Mouse (Mus musculus) hindbrain, embryonic 13.5 days (tissue): ENCODE measurements at regions not wholly inside any gene's neighbourhood (a gene's known extent, or its start where the extent isn't known, plus 50 kb on each side); places are given as distances from the start of the nearest gene placed in this dataset.

Experiments
- ATAC-seq: fragments of 200-750 bp; cut with Nextera tagmentation; 2 replicates; pipeline ENCODE4 v1.8.0; 2017; ENCODE audit warnings: moderate TSS enrichment; ENCODE audit not compliant: low FRiP score
- H3K27ac ChIP-seq: fragments of 300-500 bp; sonication (generic); 2 replicates; pipeline ENCODE4 v1.5.1; 2015; ENCODE audit warnings: inconsistent platforms, mild to moderate bottlenecking, moderate library complexity
- H3K27me3 ChIP-seq: fragments of 300-500 bp; sonication (generic); 2 replicates; pipeline ENCODE4 v1.6.1; 2015; ENCODE audit warnings: mild to moderate bottlenecking, inconsistent platforms
- H3K36me3 ChIP-seq: fragments of 300-500 bp; sonication (generic); 2 replicates; pipeline ENCODE4 v1.6.1; 2015; ENCODE audit warnings: mild to moderate bottlenecking, inconsistent platforms
- H3K4me1 ChIP-seq: fragments of 300-500 bp; sonication (generic); replicated peaks from 2 replicates; pipeline ENCODE4 v1.6.1; 2015; ENCODE audit warnings: inconsistent platforms
- H3K4me2 ChIP-seq: fragments of 300-500 bp; sonication (generic); 2 replicates; pipeline ENCODE4 v1.6.1; 2015; ENCODE audit warnings: inconsistent platforms, mild to moderate bottlenecking, moderate library complexity
- H3K4me3 ChIP-seq: fragments of 300-500 bp; sonication (generic); 2 replicates; pipeline ENCODE4 v1.5.1; 2015; ENCODE audit warnings: mild to moderate bottlenecking, inconsistent platforms
- H3K9ac ChIP-seq: fragments of 300-500 bp; sonication (generic); 2 replicates; pipeline ENCODE4 v1.6.1; 2015; ENCODE audit warnings: mild to moderate bottlenecking, inconsistent platforms
- H3K9me3 ChIP-seq: fragments of 300-500 bp; sonication (generic); 2 replicates; pipeline ENCODE4 v1.6.1; 2016; ENCODE audit warnings: inconsistent platforms
- WGBS: fragments of 180-500 bp; shearing (Covaris S2); methylation state at CpG from one replicate; pipeline ENCODE4 v1.1.7; 2015; 5-methylcytosine and 5-hydroxymethylcytosine counted together

DNA sequence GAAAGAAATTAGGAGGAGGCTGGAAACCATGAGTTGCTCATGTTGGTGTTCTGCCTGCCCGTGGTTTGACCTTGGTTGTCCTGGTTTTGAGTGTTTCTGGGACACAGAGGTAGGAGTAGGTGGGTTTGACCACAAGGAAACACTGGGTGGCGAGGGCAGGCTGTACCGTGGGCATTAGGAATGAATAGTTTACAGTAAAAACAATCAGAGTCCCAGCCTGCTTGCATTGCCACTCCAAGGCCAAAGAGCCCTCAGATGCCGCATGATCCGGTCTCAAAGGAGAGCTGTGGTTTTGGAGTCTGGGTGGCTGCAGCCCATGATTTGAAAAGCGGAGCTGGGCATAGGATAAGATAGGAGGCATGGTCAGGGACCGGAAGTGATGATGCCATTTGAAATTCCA is 212.0 kb downstream of the 4933412E24Rik start:
- ATAC-seq: no peak
- 86% methylated on average over 7 of the region's 7 CpGs for WGBS
- H3K9me3 ChIP-seq: no peaks in the 10 kb centered on the region

DNA sequence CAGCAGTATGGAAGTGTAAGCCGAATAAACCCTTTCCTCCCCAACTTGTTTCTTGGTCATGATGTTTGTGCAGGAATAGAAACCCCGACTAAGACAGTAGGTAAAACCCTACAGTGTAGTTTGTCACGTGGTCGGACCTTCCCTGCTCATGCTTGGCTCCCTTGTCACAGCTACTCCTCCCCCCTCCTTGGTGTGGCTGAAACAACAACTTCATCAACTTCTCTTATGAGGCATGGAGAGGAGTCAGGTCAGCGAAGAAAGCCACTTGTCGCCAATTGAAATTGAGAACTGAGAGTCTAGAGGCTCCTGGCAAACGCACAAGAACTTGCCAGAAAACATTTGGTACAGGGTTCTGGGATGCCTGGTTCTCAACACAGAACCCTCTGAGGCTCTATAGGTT is 214.1 kb downstream of the 4933412E24Rik start:
- no peak overlapping the region for H3K4me2 ChIP-seq
- no peaks in the 10 kb centered on the region for H3K36me3 ChIP-seq
- WGBS: 89% methylated on average over 7 of the region's 7 CpGs
- ATAC-seq: no peak
- H3K27ac ChIP-seq: no peak overlapping the region
- H3K9ac ChIP-seq: no peak overlapping the region
- H3K9me3 ChIP-seq: no peaks in the 10 kb centered on the region
- H3K27me3 ChIP-seq: no peaks in the 10 kb centered on the region
- H3K4me1 ChIP-seq: no peaks in the 10 kb centered on the region
- H3K4me3 ChIP-seq: no peak overlapping the region

More for the DNA sequence above, 212.0 kb downstream of the 4933412E24Rik start:
- Histone ChIP-seq H3K4me2 (no peak overlapping the region), H3K4me1 (no peaks in the 10 kb centered on the region), H3K4me3 (no peak overlapping the region), H3K27ac (no peak overlapping the region), H3K9ac (no peak overlapping the region), H3K36me3 (no peaks in the 10 kb centered on the region), H3K27me3 (no peaks in the 10 kb centered on the region)

DNA sequence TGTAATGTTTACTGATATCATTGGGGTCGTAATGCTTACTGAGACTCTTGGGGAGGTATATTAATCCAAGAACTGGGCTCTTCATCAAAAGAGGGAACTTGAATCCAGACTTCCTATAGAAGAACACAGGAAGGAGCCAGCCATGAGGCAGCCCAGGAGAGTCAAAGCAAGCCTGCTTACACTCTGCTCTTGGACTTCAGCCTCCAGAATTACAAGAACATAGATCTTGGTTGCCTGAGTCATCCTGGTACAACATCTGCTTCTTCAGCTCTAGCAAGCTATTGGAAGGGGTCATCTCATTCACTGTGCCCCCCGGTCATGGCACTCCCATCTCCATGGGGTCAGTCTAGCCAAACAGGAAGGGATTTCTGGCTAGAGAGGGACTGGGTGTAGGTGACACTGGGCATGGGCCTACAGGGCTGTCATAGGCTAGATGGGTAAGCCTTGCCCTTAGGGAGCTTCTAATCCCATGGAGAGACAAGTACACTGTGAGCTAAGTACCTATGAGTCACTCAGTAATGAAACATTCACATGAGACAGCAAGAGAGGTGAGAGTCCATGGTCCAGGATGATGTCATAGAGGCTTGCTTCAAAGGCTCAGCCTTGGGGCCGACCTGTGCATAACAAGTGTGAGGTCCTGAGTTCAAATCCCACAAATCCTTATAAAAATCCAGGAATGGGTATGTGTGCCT is 217.1 kb downstream of the 4933412E24Rik start:
- H3K9me3 ChIP-seq: no peaks in the 10 kb centered on the region
- H3K9ac ChIP-seq: no peak overlapping the region
- no peak for ATAC-seq
- WGBS: 92% methylated on average over 3 of the region's 3 CpGs
- no peak overlapping the region for H3K4me3 ChIP-seq
- no peaks in the 10 kb centered on the region for H3K4me1 ChIP-seq
- no peak overlapping the region for H3K4me2 ChIP-seq
- no peaks in the 10 kb centered on the region for H3K36me3 ChIP-seq
- no peaks in the 10 kb centered on the region for H3K27me3 ChIP-seq
- H3K27ac ChIP-seq: no peak overlapping the region

DNA sequence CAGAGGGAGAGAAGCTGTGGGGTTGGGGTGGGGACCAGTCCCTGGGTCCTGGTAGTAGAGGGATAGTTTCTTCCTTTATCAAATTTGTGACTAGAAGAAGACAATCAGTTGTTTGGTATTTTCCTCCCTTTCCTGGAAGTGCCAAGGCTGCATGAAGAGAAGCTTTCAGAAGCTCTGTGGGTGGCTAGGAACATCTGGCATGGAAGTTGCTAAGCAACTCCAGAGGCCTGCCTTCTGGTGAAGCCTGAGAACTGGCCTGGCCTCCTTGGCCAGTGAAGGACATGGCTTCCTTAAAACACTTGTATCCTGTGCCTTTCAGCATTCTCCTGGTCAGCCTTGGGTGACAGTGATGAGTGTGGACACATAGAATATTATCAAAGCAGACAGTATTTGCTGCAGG is 217.9 kb downstream of the 4933412E24Rik start:
- Histone ChIP-seq H3K4me3 (no peak overlapping the region), H3K27me3 (no peaks in the 10 kb centered on the region), H3K36me3 (no peaks in the 10 kb centered on the region), H3K4me1 (no peaks in the 10 kb centered on the region), H3K4me2 (no peak overlapping the region), H3K9ac (no peak overlapping the region), H3K27ac (no peak overlapping the region), H3K9me3 (no peaks in the 10 kb centered on the region)
- no peak for ATAC-seq

DNA sequence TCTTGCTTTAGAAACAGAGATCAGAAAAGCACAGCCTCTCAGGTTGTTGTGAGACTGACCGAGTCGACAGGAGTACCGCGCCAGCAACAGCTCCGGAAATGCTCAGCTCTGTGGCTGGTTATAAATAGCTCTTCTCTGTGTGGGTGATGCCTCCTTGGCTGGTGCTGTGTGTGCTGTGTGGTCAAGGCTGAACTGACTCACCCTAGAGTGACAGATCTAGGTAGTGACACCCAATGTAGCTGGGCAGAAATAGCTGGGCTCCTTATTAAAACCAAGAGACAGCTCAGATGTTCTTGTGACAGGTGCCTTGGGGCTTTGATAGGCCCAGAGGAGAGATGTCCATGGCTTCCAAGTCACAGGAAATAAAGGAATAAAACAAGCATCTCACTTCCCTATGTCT is 220.7 kb downstream of the 4933412E24Rik start:
- Histone ChIP-seq H3K4me1 (no peaks in the 10 kb centered on the region), H3K4me3 (no peak overlapping the region), H3K4me2 (no peak overlapping the region), H3K9ac (no peak overlapping the region), H3K36me3 (no peaks in the 10 kb centered on the region), H3K27ac (no peak overlapping the region), H3K27me3 (no peaks in the 10 kb centered on the region), H3K9me3 (no peaks in the 10 kb centered on the region)
- no peak for ATAC-seq
- 93% methylated on average over 5 of the region's 5 CpGs for WGBS

DNA sequence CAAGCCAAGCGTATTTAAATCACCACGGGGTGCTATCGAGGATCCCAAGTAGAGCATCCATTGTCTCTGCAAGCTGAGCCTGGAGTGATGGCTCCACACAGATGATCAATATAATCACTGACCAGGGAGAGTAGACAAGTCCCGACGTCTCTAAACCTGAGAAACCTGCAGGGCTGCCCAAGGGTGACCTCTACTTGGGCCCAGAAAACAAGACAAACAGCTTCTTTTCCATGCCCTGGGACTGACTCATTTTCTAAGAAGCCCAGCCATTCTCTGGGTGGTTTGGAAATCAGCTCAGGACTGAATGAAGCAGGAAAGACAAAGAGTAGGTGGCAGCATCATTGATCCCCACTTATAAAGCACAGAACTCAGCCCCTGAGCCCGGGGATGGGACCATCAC is 221.5 kb downstream of the 4933412E24Rik start:
- Histone ChIP-seq H3K27ac (no peak overlapping the region), H3K9ac (no peak overlapping the region), H3K9me3 (no peaks in the 10 kb centered on the region), H3K4me2 (no peak overlapping the region), H3K4me3 (no peak overlapping the region), H3K27me3 (no peaks in the 10 kb centered on the region), H3K4me1 (no peaks in the 10 kb centered on the region), H3K36me3 (no peaks in the 10 kb centered on the region)
- no peak for ATAC-seq
- WGBS: 90% methylated on average over 6 of the region's 6 CpGs

DNA sequence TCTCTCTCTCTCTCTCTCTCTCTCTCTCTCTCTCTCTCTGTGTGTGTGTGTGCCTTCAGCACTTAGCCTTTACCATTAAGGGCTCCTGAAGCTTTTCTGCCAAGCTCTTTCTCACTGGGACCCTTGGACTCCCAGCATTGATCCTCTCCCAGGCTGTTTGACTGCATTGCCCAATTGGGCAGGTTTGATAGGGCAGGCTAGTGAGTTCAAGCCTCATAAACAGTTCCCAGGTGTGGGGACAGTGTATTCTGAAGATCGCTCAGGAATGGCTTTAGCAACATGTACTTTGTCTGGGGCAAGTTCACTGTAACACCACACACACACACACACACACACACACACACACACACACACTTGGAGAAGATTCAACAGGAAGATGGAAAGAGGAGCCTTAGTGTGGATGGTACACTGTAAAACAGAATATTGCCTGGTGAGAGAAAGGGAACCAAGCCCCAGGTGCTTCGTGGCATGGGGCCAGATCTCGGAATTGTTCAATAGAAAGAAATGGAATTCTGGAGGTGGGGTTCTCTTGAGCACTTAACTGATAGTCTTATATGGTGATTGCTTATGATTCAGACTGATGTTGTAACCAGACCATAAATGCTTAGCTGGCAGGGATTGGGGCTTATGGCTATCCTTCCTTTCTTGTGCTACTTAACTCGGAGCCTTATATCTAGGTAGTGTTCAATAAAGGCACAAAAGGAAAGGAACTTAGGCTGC is 229.5 kb downstream of the 4933412E24Rik start:
- Histone ChIP-seq H3K4me1 (peaks cover 19% of the 10 kb centered on the region), H3K27ac (no peak overlapping the region), H3K27me3 (0 out of 2 replicates have a peak, but pooled peaks cover 6% of the 10 kb centered on the region), H3K9ac (no peak overlapping the region), H3K9me3 (0 out of 2 replicates have a peak, but pooled peaks cover 3% of the 10 kb centered on the region), H3K4me2 (no peak overlapping the region), H3K36me3 (no peaks in the 10 kb centered on the region), H3K4me3 (no peak overlapping the region)
- no peak for ATAC-seq
- WGBS: 91% methylated on average over 4 of the region's 4 CpGs

DNA sequence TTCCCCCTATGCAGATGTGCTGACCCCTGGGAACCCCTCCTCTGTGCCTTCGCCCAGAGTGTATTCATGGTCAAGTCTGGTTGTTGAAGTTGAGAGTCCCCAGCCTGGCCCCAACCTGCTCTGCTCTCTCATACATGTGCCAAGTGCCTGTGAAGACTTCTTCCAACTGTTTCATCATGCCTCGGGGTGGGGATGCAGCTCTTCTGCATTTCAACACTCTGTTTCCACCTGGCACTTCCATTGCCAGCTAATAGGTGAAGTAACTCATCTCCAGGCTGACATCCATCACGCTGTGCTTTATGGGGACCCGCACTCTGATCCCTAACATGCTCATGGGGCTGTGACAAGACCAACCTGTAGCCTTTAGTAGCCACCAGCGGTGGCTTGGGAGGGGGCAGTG is 230.4 kb downstream of the 4933412E24Rik start:
- ATAC-seq: no peak
- H3K4me3 ChIP-seq: no peak overlapping the region
- WGBS: 94% methylated on average over 5 of the region's 5 CpGs

DNA sequence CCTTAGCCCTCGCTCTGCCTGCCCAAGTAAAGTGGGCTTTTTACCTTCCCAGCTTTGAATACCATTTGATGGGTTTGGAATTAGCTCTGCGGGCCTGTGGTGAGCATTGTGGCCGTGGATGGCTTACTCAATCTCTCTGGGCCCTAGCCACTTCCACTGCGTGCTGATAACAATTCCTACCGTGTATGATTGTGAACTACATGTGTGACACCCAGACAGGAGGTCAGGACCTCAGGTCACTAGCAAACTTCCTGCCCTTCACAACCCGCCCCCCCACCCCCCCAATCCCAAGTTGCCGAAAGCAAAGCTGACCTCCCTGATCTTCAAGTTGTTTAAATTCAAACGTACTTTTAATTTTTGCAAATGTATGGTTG is 231.9 kb downstream of the 4933412E24Rik start:
- Histone ChIP-seq H3K27me3 (0 out of 2 replicates have a peak, but pooled peaks cover 6% of the 10 kb centered on the region), H3K4me2 (peak overlapping the region; percentile 48), H3K27ac (no peak overlapping the region), H3K4me3 (no peak overlapping the region), H3K9ac (no peak overlapping the region), H3K9me3 (0 out of 2 replicates have a peak, but pooled peaks cover 3% of the 10 kb centered on the region), H3K4me1 (peaks cover 19% of the 10 kb centered on the region), H3K36me3 (no peaks in the 10 kb centered on the region)
- WGBS: 57% methylated on average over 8 of the region's 8 CpGs
- no peak for ATAC-seq

More for the DNA sequence above, 230.4 kb downstream of the 4933412E24Rik start:
- Histone ChIP-seq H3K27ac (no peak overlapping the region), H3K27me3 (0 out of 2 replicates have a peak, but pooled peaks cover 6% of the 10 kb centered on the region), H3K9me3 (0 out of 2 replicates have a peak, but pooled peaks cover 3% of the 10 kb centered on the region), H3K36me3 (no peaks in the 10 kb centered on the region), H3K9ac (no peak overlapping the region), H3K4me2 (no peak overlapping the region), H3K4me1 (peaks cover 19% of the 10 kb centered on the region)

DNA sequence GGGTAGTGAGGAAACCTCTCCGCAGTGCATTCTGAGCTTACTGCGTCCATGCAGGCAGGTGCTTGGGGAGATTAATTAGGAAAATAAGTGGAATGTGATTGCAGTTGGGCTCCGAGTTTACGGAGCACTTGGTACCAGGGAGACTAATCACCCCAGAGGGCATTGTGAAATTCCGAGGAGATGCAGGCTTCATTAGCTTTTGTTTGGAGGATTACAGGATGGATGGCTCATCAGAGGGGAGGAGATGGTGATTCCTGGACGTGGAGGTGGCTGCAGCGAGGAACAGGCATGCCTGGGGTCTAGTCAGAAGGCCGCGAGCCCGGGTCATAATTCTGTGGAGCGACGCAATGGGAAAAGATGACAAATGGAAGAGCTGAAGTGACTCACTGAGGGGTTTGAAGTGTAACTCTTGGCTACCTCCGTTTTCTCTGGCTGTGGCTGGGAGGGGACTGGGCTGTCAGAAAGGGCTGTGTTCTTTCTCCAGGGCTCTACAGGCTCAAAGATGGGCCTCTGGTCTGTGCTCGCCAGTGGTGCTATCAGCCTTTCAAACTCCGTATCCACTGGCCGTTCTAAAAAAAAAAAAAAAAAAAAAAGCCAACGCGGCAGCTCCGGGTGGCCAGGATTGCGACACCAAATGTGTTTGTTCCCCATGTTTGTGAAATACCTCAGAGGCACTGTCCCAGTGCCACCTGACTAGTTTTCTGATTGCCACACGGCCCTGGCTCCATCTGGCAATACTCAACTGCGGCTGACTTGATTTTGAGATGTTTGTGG is 232.4 kb downstream of the 4933412E24Rik start:
- peak overlapping the region; percentile 48 for H3K4me2 ChIP-seq
- H3K4me3 ChIP-seq: peak overlapping the region; percentile 15; the same call in 1 of the 2 replicates
- peak overlapping the region; percentile 30; the same call in 1 of the 2 replicates for H3K27ac ChIP-seq
- H3K36me3 ChIP-seq: no peaks in the 10 kb centered on the region
- 12% methylated on average over 22 of the region's 22 CpGs for WGBS
- peak overlapping the region; percentile 53; the same call in 1 of the 2 replicates for H3K9ac ChIP-seq
- H3K27me3 ChIP-seq: 0 out of 2 replicates have a peak, but pooled peaks cover 6% of the 10 kb centered on the region
- H3K4me1 ChIP-seq: peaks cover 19% of the 10 kb centered on the region
- 0 out of 2 replicates have a peak, but pooled peaks cover 3% of the 10 kb centered on the region for H3K9me3 ChIP-seq
- peak; percentile 41 for ATAC-seq

DNA sequence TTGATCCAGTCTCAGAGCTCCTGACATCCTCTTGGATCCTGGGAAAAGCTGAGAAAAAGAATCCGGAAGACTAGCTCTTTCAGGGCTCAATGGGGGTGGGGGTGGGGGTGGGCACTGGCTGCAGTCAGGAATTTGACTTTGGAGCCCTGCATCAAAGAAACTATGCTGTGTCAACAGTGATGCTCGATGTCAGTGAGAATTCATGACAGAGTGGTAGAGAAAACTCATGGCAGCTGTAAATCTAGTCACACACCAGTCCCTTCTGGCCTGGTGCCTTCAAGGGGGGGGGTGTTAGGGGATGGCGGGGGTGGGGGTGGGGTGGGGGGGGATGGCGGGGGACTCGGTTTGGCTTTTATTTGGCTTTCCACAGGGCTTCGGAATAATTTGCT is 233.0 kb downstream of the 4933412E24Rik start:
- 0 out of 2 replicates have a peak, but pooled peaks cover 6% of the 10 kb centered on the region for H3K27me3 ChIP-seq
- peak; percentile 38 for ATAC-seq
- 5% methylated on average over 6 of the region's 6 CpGs for WGBS
- H3K9ac ChIP-seq: no peak overlapping the region
- no peak overlapping the region for H3K27ac ChIP-seq
- H3K4me1 ChIP-seq: peaks cover 19% of the 10 kb centered on the region
- peak overlapping the region; percentile 15; the same call in 1 of the 2 replicates for H3K4me3 ChIP-seq
- peak overlapping the region; percentile 48 for H3K4me2 ChIP-seq
- H3K36me3 ChIP-seq: no peaks in the 10 kb centered on the region
- H3K9me3 ChIP-seq: 0 out of 2 replicates have a peak, but pooled peaks cover 3% of the 10 kb centered on the region

DNA sequence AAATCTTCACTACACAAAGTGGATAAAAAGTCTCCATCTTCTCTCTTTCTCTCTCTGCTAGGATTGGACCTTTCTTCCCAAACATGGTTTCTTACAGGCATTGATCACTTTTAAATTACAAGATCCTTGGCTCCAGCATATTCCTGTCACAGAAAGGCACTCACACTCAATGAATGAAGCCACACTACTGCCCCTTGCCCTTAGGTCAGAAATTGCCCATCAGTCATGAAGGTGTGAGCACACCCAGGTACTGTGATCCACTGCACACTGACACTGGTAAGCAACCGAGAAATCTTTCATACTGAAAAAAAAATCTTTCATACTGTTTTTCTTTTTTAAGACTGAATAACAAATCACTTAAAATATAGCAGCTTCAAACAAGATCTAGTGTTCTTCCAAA is 235.9 kb downstream of the 4933412E24Rik start:
- H3K4me3 ChIP-seq: no peak overlapping the region
- no peak overlapping the region for H3K27ac ChIP-seq
- 86% methylated on average over 1 of the region's 1 CpGs for WGBS
- no peaks in the 10 kb centered on the region for H3K36me3 ChIP-seq
- no peak overlapping the region for H3K9ac ChIP-seq
- no peaks in the 10 kb centered on the region for H3K9me3 ChIP-seq
- peaks cover 19% of the 10 kb centered on the region for H3K4me1 ChIP-seq
- H3K4me2 ChIP-seq: no peak overlapping the region
- 0 out of 2 replicates have a peak, but pooled peaks cover 6% of the 10 kb centered on the region for H3K27me3 ChIP-seq
- ATAC-seq: no peak
